Mouse (Mus musculus) urinary bladder, postnatal 36 days (tissue): ENCODE results near the gene Trio.
A peak's percentile ranks its signal among the peaks of the same experiment; 100 is the strongest.

Experiments
- DNase-seq, 2 experiments: peaks; one replicate each; pipeline ENCODE4 v3.0.0; 2022; ENCODE audit warnings: low spot score in 2 of 2, mixed read lengths in 1 of 2

Gene Trio

DNA sequence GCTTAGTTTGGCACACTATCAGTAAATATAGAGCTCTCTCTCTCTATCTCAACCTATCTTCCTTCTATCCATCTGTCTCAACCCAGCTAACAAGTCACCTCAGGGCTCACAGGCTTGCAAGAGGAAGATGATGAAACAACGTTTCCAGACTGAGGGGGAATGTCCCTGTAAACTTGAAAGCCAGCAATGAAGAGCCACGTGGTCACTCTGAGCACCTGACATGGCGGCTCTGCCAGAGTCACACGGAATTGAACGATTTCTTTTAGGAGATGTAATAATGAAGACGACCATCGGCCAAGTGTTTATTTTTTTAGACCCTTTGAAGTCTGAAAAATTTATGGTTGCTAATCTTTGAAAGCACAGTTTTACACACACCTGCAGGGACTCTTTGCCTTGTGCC, 251.2 kb downstream of the Trio start:
- DNase-seq, result no peak

GRCm38 (mm10) chr15:27772125-27772627, 253.5 kb downstream of the Trio start:
- no peak for DNase-seq

GRCm38 (mm10) chr15:27771581-27771980, 254.1 kb downstream of the Trio start:
- DNase-seq, result peak in 1 of 2 experiments; percentile 43

- DNase-seq, result no peak
Observed at GRCm38 (mm10) chr15:27770513-27771196, 255.0 kb downstream of the Trio start.

GRCm38 (mm10) chr15:27761416-27761815, 264.2 kb downstream of the Trio start:
- no peak for DNase-seq

DNA sequence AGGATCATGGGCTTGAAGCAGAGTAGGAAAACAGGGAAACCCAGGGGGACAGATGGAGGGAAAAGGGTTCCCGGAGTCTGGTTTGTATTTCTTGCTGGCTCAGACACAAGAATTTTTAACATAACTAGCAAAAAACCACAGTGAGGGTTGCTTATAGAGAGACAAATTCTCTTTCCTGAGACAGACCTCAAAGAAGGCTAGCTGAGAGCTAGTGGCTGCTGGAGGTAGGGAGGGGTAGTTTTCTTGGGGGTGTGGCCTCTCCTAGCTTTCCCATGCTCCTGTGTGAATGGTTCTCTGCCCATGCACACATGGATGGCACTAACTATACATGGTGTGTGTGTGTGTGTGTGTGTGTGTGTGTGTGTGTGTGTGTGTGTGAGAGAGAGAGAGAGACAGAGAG, 265.0 kb downstream of the Trio start:
- DNase-seq, result no peak

DNA sequence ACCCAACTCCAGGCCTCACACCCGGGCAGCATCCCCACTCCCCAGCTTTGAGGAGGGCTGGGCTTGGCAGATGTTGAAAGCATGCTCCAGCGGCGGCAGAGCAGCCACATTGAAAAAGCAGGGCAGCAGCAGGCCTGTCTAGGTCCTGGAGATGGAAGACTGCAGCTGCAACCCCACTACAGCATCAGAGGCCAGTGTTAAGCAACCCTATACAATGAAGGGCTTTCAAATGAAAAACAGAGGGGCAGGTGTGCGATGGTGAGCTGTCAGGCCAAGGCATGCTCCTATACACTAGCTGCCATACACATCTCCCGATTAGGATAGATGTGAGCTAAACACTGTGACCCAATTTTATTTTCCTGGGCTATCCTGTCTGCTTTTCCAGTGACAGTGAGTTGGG, 265.8 kb downstream of the Trio start:
- DNase-seq, result no peak

- no peak for DNase-seq
Observed at GRCm38 (mm10) chr15:27758680-27759079, 267.0 kb downstream of the Trio start.

GRCm38 (mm10) chr15:27756426-27756825, 269.2 kb downstream of the Trio start:
- DNase-seq, result no peak

DNA sequence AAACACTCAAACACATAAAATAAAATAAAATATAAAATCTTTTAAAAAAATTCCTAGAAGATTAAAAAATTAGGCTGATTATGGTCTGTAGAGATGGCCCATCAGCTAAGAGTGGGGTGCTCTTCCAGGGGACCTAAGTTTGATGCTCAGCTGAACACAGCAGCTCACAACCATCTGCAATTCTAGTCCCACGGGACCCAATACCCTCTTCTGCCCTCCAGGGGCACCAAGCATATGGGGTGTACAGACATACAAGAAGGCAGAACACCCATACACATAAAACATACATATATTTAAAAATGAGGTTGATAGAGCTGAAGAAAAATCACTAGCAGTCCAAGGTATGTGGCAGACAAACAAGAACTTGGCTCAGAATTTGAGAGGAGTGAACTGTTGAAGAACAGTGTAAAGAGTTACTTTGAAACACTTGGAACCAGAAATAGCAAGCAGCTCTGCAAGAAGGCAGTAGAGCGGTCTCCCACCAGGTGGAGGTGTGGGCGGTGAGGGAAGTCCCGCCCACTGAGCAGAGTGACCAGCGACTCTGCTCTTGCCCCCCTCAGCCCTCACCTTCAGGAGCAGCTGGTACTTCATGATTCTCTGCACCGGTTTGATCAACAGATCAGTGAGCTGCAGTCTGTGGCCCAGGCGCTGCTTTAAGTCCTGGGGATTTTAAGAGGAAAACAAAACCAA, 270.9 kb downstream of the Trio start:
- no peak for DNase-seq

GRCm38 (mm10) chr15:27753923-27754322, 271.7 kb downstream of the Trio start:
- no peak for DNase-seq

DNA sequence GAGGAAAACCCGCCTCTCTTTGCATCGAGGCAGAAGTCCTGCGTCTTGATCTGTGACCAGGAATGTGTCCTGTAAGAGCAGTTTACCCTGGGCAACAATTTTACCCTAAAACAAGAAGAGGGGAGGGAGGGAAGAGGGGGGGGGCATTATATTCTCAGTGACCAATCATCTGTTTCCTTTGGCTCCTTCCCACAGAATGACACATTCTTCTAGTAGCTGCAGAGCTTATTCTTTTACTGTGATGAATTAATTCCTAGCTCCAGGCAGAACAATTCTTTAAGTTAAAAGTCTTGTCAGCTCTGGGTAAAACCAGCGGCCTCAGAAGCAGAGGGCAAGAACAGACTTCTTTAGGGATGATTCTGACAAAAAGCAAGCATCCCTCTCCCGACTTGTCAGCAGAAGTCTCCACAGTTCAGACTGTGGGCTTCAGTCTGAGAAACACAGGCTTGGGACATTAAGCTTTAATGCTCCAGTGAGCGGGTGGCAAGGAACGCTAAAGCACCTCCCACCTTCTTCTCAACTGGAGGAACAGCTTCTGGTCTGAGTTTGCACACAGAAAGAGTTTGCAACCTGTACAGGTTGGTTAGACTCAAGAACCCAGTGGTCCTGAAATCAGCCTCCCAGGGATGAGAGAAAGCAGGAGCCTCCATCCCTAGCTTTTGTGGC, 272.8 kb downstream of the Trio start:
- DNase-seq, result no peak

- no peak for DNase-seq
Observed at GRCm38 (mm10) chr15:27751612-27752405, 273.8 kb downstream of the Trio start.

- no peak for DNase-seq
Observed at GRCm38 (mm10) chr15:27748739-27749138, 276.9 kb downstream of the Trio start.

GRCm38 (mm10) chr15:27747512-27747911, 278.1 kb downstream of the Trio start:
- DNase-seq, result no peak

DNA sequence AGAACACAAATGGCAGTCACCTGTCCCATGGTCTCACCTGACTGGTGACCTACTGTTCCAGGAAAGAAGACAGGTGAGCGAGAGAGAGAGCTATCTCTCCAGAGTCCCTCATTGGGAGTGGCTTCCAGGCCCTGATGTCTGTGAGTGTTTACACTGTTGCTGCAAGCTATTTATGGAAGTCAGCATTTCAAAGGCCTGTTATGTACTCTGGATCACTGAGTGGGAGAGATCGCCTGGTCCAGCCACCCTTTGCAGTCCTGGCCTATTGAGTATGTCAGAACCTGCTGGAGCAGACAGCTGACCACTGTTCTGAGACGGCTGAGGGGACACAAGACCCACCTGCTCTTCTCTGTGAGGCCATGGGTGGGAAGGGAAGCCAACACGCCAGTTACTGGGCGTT, 280.7 kb downstream of the Trio start:
- no peak for DNase-seq

DNA sequence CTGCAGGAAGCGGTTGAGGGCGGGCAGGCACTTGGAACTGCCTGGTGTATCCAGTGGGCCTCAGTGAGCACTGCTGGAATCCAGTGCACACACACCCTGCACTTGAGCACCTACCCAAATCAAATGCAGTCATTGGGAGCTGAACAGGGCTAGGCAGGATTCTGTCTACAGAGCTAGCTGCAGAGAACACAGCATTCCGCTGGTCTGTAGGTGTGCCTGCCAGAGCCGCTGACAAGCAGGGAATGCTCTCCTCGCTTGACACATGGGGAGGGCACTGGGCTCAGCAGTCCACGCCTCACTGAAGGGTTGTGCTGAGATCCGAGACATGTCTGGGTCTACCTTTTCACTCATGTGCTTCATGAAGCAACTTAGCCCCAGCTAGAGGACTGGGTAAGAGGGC, 285.6 kb downstream of the Trio start:
- no peak for DNase-seq

GRCm38 (mm10) chr15:27731818-27732217, 293.8 kb downstream of the Trio start:
- DNase-seq, result no peak

GRCm38 (mm10) chr15:27726228-27726627, 299.4 kb downstream of the Trio start:
- DNase-seq, result no peak

DNA sequence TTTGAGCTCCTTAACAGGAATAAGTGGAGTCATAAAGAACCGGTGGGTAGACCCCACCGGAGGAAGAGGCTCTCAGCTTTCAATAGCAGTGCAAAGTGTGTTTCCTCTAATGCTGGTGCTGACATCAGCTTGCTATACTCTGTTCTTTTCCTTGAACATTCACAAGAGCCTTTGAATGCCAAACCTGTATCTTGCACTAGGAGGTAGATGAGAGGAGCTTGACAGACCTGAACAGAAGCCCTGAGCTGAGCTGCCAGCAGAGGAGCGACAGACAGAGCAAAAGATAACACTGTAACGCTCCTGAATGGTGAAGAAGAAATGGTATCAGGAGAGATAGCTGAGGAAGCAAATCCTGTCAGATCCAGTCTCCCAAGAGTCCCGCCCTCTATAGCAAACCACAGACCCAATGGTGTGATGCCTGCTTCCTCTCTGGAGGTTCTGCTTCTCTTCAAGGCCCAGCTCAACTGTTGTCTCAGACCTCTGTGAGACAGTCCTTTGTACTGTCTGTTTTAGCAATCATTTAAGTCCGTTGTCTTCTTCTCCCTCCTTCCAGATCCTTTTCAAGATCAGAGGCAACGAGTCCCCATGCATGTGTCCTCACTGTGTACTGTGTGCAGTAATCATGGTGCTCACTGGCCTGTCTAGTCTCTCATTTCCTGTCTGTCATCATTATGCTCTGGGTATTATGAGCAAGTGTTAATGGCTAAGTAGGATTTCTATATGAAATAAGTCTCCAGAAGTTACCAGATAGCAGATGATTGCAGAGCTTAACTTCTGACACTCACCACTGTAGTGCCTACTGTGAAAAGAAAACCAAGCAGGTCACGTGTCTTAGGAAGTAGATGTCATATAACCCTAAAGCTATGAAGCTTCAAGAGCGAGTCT, 300.6 kb downstream of the Trio start:
- DNase-seq, result no peak

- DNase-seq, result no peak
Observed at GRCm38 (mm10) chr15:27724298-27724697, 301.4 kb downstream of the Trio start.
